In genomic region chr11:58790053-58790452, GRCm38 (mm10) we compare ENCODE assay signal across 27 mouse cellular contexts. TPM values are rescaled to one million over a fixed set of nuclear protein-coding genes. Genes with fewer than 3 reads are reported as not detected.
"Had no signal": no experiment of that assay in that cellular context is flagged by ENCODE, and none has a peak within 500 bp of the region (broad histone marks: within the 10 kb centered on the region; RNA-seq: fewer than 3 reads in every experiment).

No protein-coding gene starts in this region.

- H3K4me2 ChIP-seq: kidney, embryonic 15.5 days; limb, embryonic 13.5 days; liver, embryonic 12.5 days; liver, embryonic 15.5 days; lung, embryonic 15.5 days; midbrain, embryonic 12.5 days; midbrain, embryonic 15.5 days; neural tube, embryonic 12.5 days; neural tube, embryonic 15.5 days had no signal

- H3K9me3 ChIP-seq: kidney, embryonic 15.5 days; limb, embryonic 10.5 days; limb, embryonic 13.5 days; liver, embryonic 12.5 days; liver, embryonic 15.5 days; lung, embryonic 15.5 days; midbrain, embryonic 12.5 days; midbrain, embryonic 15.5 days; neural tube, embryonic 12.5 days; neural tube, embryonic 15.5 days had no signal

- H3K4me1 ChIP-seq: kidney, embryonic 15.5 days; limb, embryonic 10.5 days; limb, embryonic 13.5 days; liver, embryonic 12.5 days; liver, embryonic 15.5 days; lung, embryonic 15.5 days; neural tube, embryonic 12.5 days; neural tube, embryonic 15.5 days had no signal

- H3K27ac ChIP-seq: kidney, embryonic 15.5 days; limb, embryonic 10.5 days; limb, embryonic 13.5 days; liver, embryonic 12.5 days; liver, embryonic 15.5 days; lung, embryonic 15.5 days; midbrain, embryonic 12.5 days; neural tube, embryonic 12.5 days; neural tube, embryonic 15.5 days; stomach, postnatal 0 days had no signal

- H3K36me3 ChIP-seq: kidney, embryonic 15.5 days; limb, embryonic 10.5 days; limb, embryonic 13.5 days; liver, embryonic 12.5 days; liver, embryonic 15.5 days; lung, embryonic 15.5 days; midbrain, embryonic 12.5 days; midbrain, embryonic 15.5 days; neural tube, embryonic 12.5 days; neural tube, embryonic 15.5 days had no signal

- ATAC-seq: liver, embryonic 12.5 days; midbrain, embryonic 15.5 days had no signal

- H3K4me3 ChIP-seq: kidney, embryonic 15.5 days; limb, embryonic 10.5 days; limb, embryonic 13.5 days; liver, embryonic 12.5 days; liver, embryonic 15.5 days; lung, embryonic 15.5 days; midbrain, embryonic 12.5 days; midbrain, embryonic 15.5 days; neural tube, embryonic 12.5 days; neural tube, embryonic 15.5 days had no signal

- H3K27me3 ChIP-seq: kidney, embryonic 15.5 days; limb, embryonic 13.5 days; liver, embryonic 12.5 days; liver, embryonic 15.5 days; lung, embryonic 15.5 days; midbrain, embryonic 12.5 days; midbrain, embryonic 15.5 days; neural tube, embryonic 12.5 days; neural tube, embryonic 15.5 days had no signal

- DNase-seq: kidney, adult 11 months; kidney, adult 8-10 months; kidney, postnatal 10 days; kidney, postnatal 36 days; liver; lung, adult 18-20 months; lung, postnatal 10 days; right cerebral cortex, postnatal 4 days; thymus, adult 2 months; thymus, postnatal 14 days; thymus, postnatal 4 days had no signal

- H3K9ac ChIP-seq: kidney, embryonic 15.5 days; limb, embryonic 13.5 days; liver, embryonic 12.5 days; liver, embryonic 15.5 days; lung, embryonic 15.5 days; midbrain, embryonic 12.5 days; midbrain, embryonic 15.5 days; neural tube, embryonic 12.5 days; neural tube, embryonic 15.5 days had no signal

RNA-seq across cellular contexts. Expression of gene Olfr314, which starts 7.3 kb away (rescaled TPM):
- total RNA-seq: layer of hippocampus, adult 8-10 months; layer of hippocampus, postnatal 14 days; left cerebral cortex, adult 18-20 months; left cerebral cortex, postnatal 25 days had no signal
- polyA plus RNA-seq: kidney, embryonic 15.5 days; limb, embryonic 10.5 days; limb, embryonic 13.5 days; liver, embryonic 12.5 days; liver, embryonic 15.5 days; lung, embryonic 15.5 days; midbrain, embryonic 12.5 days; midbrain, embryonic 15.5 days; neural tube, embryonic 12.5 days; neural tube, embryonic 15.5 days; stomach, embryonic 14.5 days; stomach, postnatal 0 days; thymus, adult 2 months had no signal

RNA-seq across cellular contexts. Expression of gene Fam183b, which starts 11.7 kb away (rescaled TPM):
- polyA plus RNA-seq: limb, embryonic 10.5 days; limb, embryonic 13.5 days; liver, embryonic 15.5 days had no signal

RNA-seq across cellular contexts. Expression of gene Olfr315, which starts 17.1 kb away (rescaled TPM):
- total RNA-seq: layer of hippocampus, adult 8-10 months; layer of hippocampus, postnatal 14 days; left cerebral cortex, adult 18-20 months; left cerebral cortex, postnatal 25 days had no signal
- polyA plus RNA-seq: kidney, embryonic 15.5 days; limb, embryonic 10.5 days; limb, embryonic 13.5 days; liver, embryonic 12.5 days; liver, embryonic 15.5 days; lung, embryonic 15.5 days; midbrain, embryonic 12.5 days; midbrain, embryonic 15.5 days; neural tube, embryonic 12.5 days; neural tube, embryonic 15.5 days; stomach, embryonic 14.5 days; stomach, postnatal 0 days had no signal

RNA-seq across cellular contexts. Expression of gene Olfr313, which starts 24.7 kb away (rescaled TPM):
- total RNA-seq: layer of hippocampus, adult 8-10 months; layer of hippocampus, postnatal 14 days; left cerebral cortex, adult 18-20 months; left cerebral cortex, postnatal 25 days had no signal
- polyA plus RNA-seq: kidney, embryonic 15.5 days; limb, embryonic 10.5 days; limb, embryonic 13.5 days; liver, embryonic 12.5 days; liver, embryonic 15.5 days; lung, embryonic 15.5 days; midbrain, embryonic 12.5 days; midbrain, embryonic 15.5 days; neural tube, embryonic 12.5 days; neural tube, embryonic 15.5 days; stomach, embryonic 14.5 days; stomach, postnatal 0 days; thymus, adult 2 months had no signal

RNA-seq across cellular contexts. Expression of gene Olfr316, which starts 37.5 kb away (rescaled TPM):
- polyA plus RNA-seq: kidney, embryonic 15.5 days; limb, embryonic 10.5 days; limb, embryonic 13.5 days; liver, embryonic 12.5 days; liver, embryonic 15.5 days; lung, embryonic 15.5 days; midbrain, embryonic 12.5 days; midbrain, embryonic 15.5 days; neural tube, embryonic 12.5 days; neural tube, embryonic 15.5 days; stomach, embryonic 14.5 days; stomach, postnatal 0 days had no signal
